Mouse (Mus musculus): ENCODE measurements around the gene Herc6.

- no peak for TF ChIP-seq CEBPB (IDR thresholded peaks at IDR 0.05; ENCODE audit: low read depth)
- no peak for TF ChIP-seq CTCF (IDR thresholded peaks at IDR 0.05; ENCODE audit: control insufficient read depth, insufficient read depth, insufficient read length)
- no peak for TF ChIP-seq USF1 (IDR thresholded peaks at IDR 0.05; ENCODE audit: low read depth)
- TF ChIP-seq MYOD1 (IDR thresholded peaks at IDR 0.05; ENCODE audit: control insufficient read depth, insufficient read length, low read depth): no peak
- no peak for TF ChIP-seq MYOG (IDR thresholded peaks at IDR 0.05; ENCODE audit: control insufficient read depth, extremely low read depth, insufficient read length)
Measured at GRCm38 (mm10) chr6:57531011-57531410, 49.8 kb upstream of the Herc6 start.

Data from C2C12 (cell line).